Mouse (Mus musculus) midbrain, embryonic 12.5 days (tissue): ENCODE results near the gene Snai1. TPM values are rescaled to one million over a fixed set of nuclear protein-coding genes. Genes with fewer than 3 reads are reported as not detected.

Experiments used
- ATAC-seq: fragments of 200-750 bp; cut with Nextera tagmentation; 2 replicates; pipeline ENCODE4 v1.8.0; 2017; ENCODE audit warnings: low read depth, moderate TSS enrichment, moderate library complexity; ENCODE audit not compliant: low FRiP score
- H3K27ac ChIP-seq: fragments of 300-500 bp; sonication (generic); replicated peaks from 2 replicates; pipeline ENCODE4 v1.5.1; 2016; ENCODE audit warnings: mild to moderate bottlenecking
- H3K27me3 ChIP-seq: fragments of 300-500 bp; sonication (generic); 2 replicates; pipeline ENCODE4 v1.6.1; 2016; ENCODE audit warnings: mild to moderate bottlenecking
- H3K36me3 ChIP-seq: fragments of 300-500 bp; sonication (generic); 2 replicates; pipeline ENCODE4 v1.6.1; 2016
- H3K4me1 ChIP-seq: fragments of 300-500 bp; sonication (generic); 2 replicates; pipeline ENCODE4 v1.6.1; 2016
- H3K4me2 ChIP-seq: fragments of 300-500 bp; sonication (generic); replicated peaks from 2 replicates; pipeline ENCODE4 v1.6.1; 2016; ENCODE audit warnings: mild to moderate bottlenecking, moderate library complexity
- H3K4me3 ChIP-seq: fragments of 300-500 bp; sonication (generic); 2 replicates; pipeline ENCODE4 v1.5.1; 2016; ENCODE audit warnings: mild to moderate bottlenecking
- H3K9ac ChIP-seq: fragments of 300-500 bp; sonication (generic); replicated peaks from 2 replicates; pipeline ENCODE4 v1.6.1; 2016; ENCODE audit warnings: mild to moderate bottlenecking, moderate library complexity
- H3K9me3 ChIP-seq: fragments of 300-500 bp; sonication (generic); 2 replicates; pipeline ENCODE4 v1.6.1; 2016; ENCODE audit warnings: mild to moderate bottlenecking
- WGBS: fragments of 180-500 bp; shearing (Covaris S2); methylation state at CpG from one replicate; pipeline ENCODE4 v1.1.7; 2016; 5-methylcytosine and 5-hydroxymethylcytosine counted together
- polyA plus RNA-seq: library from polyadenylated mRNA; unstranded; fragments of >200 nt; fragmentation: Nextera tagmentation; extraction: Ambion mirVana; gene quantifications from 2 replicates; pipeline ENCODE4 v1.2.1, GENCODE M21; 2016

Snai1 gene
- polyA plus RNA-seq, 1 experiment from 2014 or later, result 24.6 TPM

- Histone ChIP-seq H3K4me1 (peaks cover 32% of the 10 kb centered on the region), H3K27ac (peak overlapping the region; percentile 52; the same call in 1 of the 2 replicates), H3K4me2 (no peak overlapping the region), H3K36me3 (no peaks in the 10 kb centered on the region), H3K4me3 (no peak overlapping the region), H3K9ac (no peak overlapping the region), H3K9me3 (no peaks in the 10 kb centered on the region), H3K27me3 (peaks cover 45% of the 10 kb centered on the region)
- ATAC-seq, result no peak
- WGBS, result 28% methylated on average over 4 of the region's 4 CpGs
These were observed 6.0 kb downstream of the Snai1 start for GRCm38 (mm10) chr2:167544004-167544356.

GRCm38 (mm10) chr2:167544456-167544855 lies 6.5 kb downstream of the Snai1 start:
- H3K4me3 ChIP-seq, result no peak overlapping the region
- H3K27ac ChIP-seq, result peak overlapping the region; percentile 52; the same call in 1 of the 2 replicates

GRCm38 (mm10) chr2:167546447-167547195 lies 8.6 kb downstream of the Snai1 start:
- peaks cover 13% of the 10 kb centered on the region for H3K4me1 ChIP-seq
- H3K27me3 ChIP-seq, result peaks cover 20% of the 10 kb centered on the region
- no peak overlapping the region for H3K4me3 ChIP-seq
- ATAC-seq, result no peak
- H3K27ac ChIP-seq, result 0 out of 2 replicates have a peak overlapping the region, but pooled peaks have one; percentile 15
- H3K9ac ChIP-seq, result no peak overlapping the region
- 89% methylated on average over 18 of the region's 18 CpGs for WGBS
- no peak overlapping the region for H3K4me2 ChIP-seq
- H3K36me3 ChIP-seq, result no peaks in the 10 kb centered on the region
- H3K9me3 ChIP-seq, result no peaks in the 10 kb centered on the region

More at GRCm38 (mm10) chr2:167544456-167544855, 6.5 kb downstream of the Snai1 start:
- Histone ChIP-seq H3K36me3 (no peaks in the 10 kb centered on the region), H3K4me2 (no peak overlapping the region), H3K4me1 (peaks cover 32% of the 10 kb centered on the region), H3K9me3 (no peaks in the 10 kb centered on the region), H3K9ac (no peak overlapping the region), H3K27me3 (peaks cover 41% of the 10 kb centered on the region)
- WGBS, result 77% methylated on average over 5 of the region's 5 CpGs
- no peak for ATAC-seq

GRCm38 (mm10) chr2:167547444-167547843 lies 9.4 kb downstream of the Snai1 start:
- Histone ChIP-seq H3K27ac (no peak overlapping the region), H3K4me2 (no peak overlapping the region), H3K4me3 (no peak overlapping the region), H3K27me3 (0 out of 2 replicates have a peak, but pooled peaks cover 13% of the 10 kb centered on the region), H3K9me3 (no peaks in the 10 kb centered on the region), H3K36me3 (no peaks in the 10 kb centered on the region), H3K9ac (no peak overlapping the region), H3K4me1 (peaks cover 11% of the 10 kb centered on the region)
- ATAC-seq, result no peak
- 75% methylated on average over 8 of the region's 8 CpGs for WGBS

GRCm38 (mm10) chr2:167548961-167549360 lies 11.0 kb downstream of the Snai1 start:
- Histone ChIP-seq H3K36me3 (no peaks in the 10 kb centered on the region), H3K27ac (no peak overlapping the region), H3K4me3 (no peak overlapping the region), H3K27me3 (0 out of 2 replicates have a peak, but pooled peaks cover 1% of the 10 kb centered on the region), H3K4me2 (no peak overlapping the region), H3K9me3 (no peaks in the 10 kb centered on the region), H3K9ac (no peak overlapping the region), H3K4me1 (peaks cover 8% of the 10 kb centered on the region)
- WGBS, result 89% methylated on average over 7 of the region's 7 CpGs
- ATAC-seq, result no peak

GRCm38 (mm10) chr2:167550341-167550854 lies 12.4 kb downstream of the Snai1 start:
- 77% methylated on average over 8 of the region's 8 CpGs for WGBS
- no peak for ATAC-seq
- H3K27ac ChIP-seq, result no peak overlapping the region

GRCm38 (mm10) chr2:167551342-167551920 lies 13.4 kb downstream of the Snai1 start:
- Histone ChIP-seq H3K27me3 (no peaks in the 10 kb centered on the region), H3K36me3 (no peaks in the 10 kb centered on the region), H3K4me2 (no peak overlapping the region), H3K4me1 (peaks cover 7% of the 10 kb centered on the region), H3K9ac (no peak overlapping the region), H3K4me3 (no peak overlapping the region), H3K27ac (no peak overlapping the region), H3K9me3 (no peaks in the 10 kb centered on the region)
- 78% methylated on average over 8 of the region's 8 CpGs for WGBS
- ATAC-seq, result no peak

More at GRCm38 (mm10) chr2:167550341-167550854, 12.4 kb downstream of the Snai1 start:
- Histone ChIP-seq H3K4me3 (no peak overlapping the region), H3K4me2 (no peak overlapping the region), H3K9me3 (no peaks in the 10 kb centered on the region), H3K36me3 (no peaks in the 10 kb centered on the region), H3K27me3 (no peaks in the 10 kb centered on the region), H3K4me1 (peaks cover 7% of the 10 kb centered on the region), H3K9ac (no peak overlapping the region)

GRCm38 (mm10) chr2:167552292-167552691 lies 14.3 kb downstream of the Snai1 start:
- Histone ChIP-seq H3K36me3 (no peaks in the 10 kb centered on the region), H3K4me2 (no peak overlapping the region), H3K27me3 (no peaks in the 10 kb centered on the region), H3K4me3 (no peak overlapping the region), H3K9me3 (no peaks in the 10 kb centered on the region), H3K27ac (no peak overlapping the region), H3K4me1 (peaks cover 7% of the 10 kb centered on the region), H3K9ac (no peak overlapping the region)
- ATAC-seq, result no peak
- WGBS, result 87% methylated on average over 4 of the region's 4 CpGs

- Histone ChIP-seq H3K4me3 (no peak overlapping the region), H3K27me3 (no peaks in the 10 kb centered on the region), H3K4me2 (no peak overlapping the region), H3K9me3 (no peaks in the 10 kb centered on the region), H3K27ac (no peak overlapping the region), H3K36me3 (no peaks in the 10 kb centered on the region), H3K4me1 (peaks cover 7% of the 10 kb centered on the region), H3K9ac (no peak overlapping the region)
- no peak for ATAC-seq
- 23% methylated on average over 11 of the region's 11 CpGs for WGBS
These were observed 15.0 kb downstream of the Snai1 start for GRCm38 (mm10) chr2:167552927-167553402.

- H3K4me1 ChIP-seq, result peaks cover 20% of the 10 kb centered on the region
- no peak overlapping the region for H3K4me3 ChIP-seq
- H3K9me3 ChIP-seq, result no peaks in the 10 kb centered on the region
- no peak for ATAC-seq
- H3K4me2 ChIP-seq, result no peak overlapping the region
- H3K27ac ChIP-seq, result no peak overlapping the region
- no peaks in the 10 kb centered on the region for H3K36me3 ChIP-seq
- H3K9ac ChIP-seq, result no peak overlapping the region
- 84% methylated on average over 5 of the region's 5 CpGs for WGBS
- peaks cover 14% of the 10 kb centered on the region for H3K27me3 ChIP-seq
These were observed 17.8 kb downstream of the Snai1 start for GRCm38 (mm10) chr2:167555766-167556165.

GRCm38 (mm10) chr2:167559413-167559812 lies 21.4 kb downstream of the Snai1 start:
- Histone ChIP-seq H3K27ac (peak overlapping the region; percentile 15; the same call in 1 of the 2 replicates), H3K4me2 (peak overlapping the region; percentile 49), H3K27me3 (peaks cover 20% of the 10 kb centered on the region), H3K9me3 (no peaks in the 10 kb centered on the region), H3K9ac (peak overlapping the region; percentile 24; the same call in 1 of the 2 replicates), H3K4me1 (peaks cover 27% of the 10 kb centered on the region; the same call in 1 of the 2 replicates), H3K36me3 (no peaks in the 10 kb centered on the region), H3K4me3 (peak overlapping the region; percentile 21)
- 15% methylated on average over 27 of the region's 27 CpGs for WGBS
- peak; percentile 72; the same call in 1 of the 2 replicates for ATAC-seq

- no peak overlapping the region for H3K27ac ChIP-seq
- H3K4me1 ChIP-seq, result peaks cover 35% of the 10 kb centered on the region; the same call in 1 of the 2 replicates
- H3K4me2 ChIP-seq, result no peak overlapping the region
- ATAC-seq, result no peak
- H3K27me3 ChIP-seq, result peaks cover 20% of the 10 kb centered on the region
- H3K36me3 ChIP-seq, result no peaks in the 10 kb centered on the region
- no peak overlapping the region for H3K4me3 ChIP-seq
- WGBS, result 48% methylated on average over 8 of the region's 8 CpGs
- no peak overlapping the region for H3K9ac ChIP-seq
- no peaks in the 10 kb centered on the region for H3K9me3 ChIP-seq
These were observed 24.1 kb downstream of the Snai1 start for GRCm38 (mm10) chr2:167562101-167562500.
